Mouse (Mus musculus) hindbrain, postnatal 0 days (tissue): ENCODE results near the gene Palmd. TPM values are rescaled to one million over a fixed set of nuclear protein-coding genes. Genes with fewer than 3 reads are reported as not detected.

Experiments used
- ATAC-seq: fragments of 200-750 bp; cut with Nextera tagmentation; 2 replicates; pipeline ENCODE4 v1.8.0; 2017; ENCODE audit warnings: mild to moderate bottlenecking, moderate TSS enrichment, moderate library complexity
- DNase-seq: peaks from one replicate; pipeline ENCODE4 v3.0.0-alpha.2; 2015; ENCODE audit warnings: low spot score
- H3K27ac ChIP-seq: fragments of 300-500 bp; sonication (generic); 2 replicates; pipeline ENCODE4 v1.5.1; 2014; ENCODE audit warnings: mild to moderate bottlenecking
- H3K27me3 ChIP-seq: fragments of 300-500 bp; sonication (generic); 2 replicates; pipeline ENCODE4 v1.6.1; 2014; ENCODE audit warnings: low read length, mixed read lengths; ENCODE audit not compliant: insufficient read depth
- H3K36me3 ChIP-seq: fragments of 300-500 bp; sonication (generic); 2 replicates; pipeline ENCODE4 v1.6.1; 2014; ENCODE audit warnings: low read length, mixed read lengths; ENCODE audit not compliant: insufficient read depth
- H3K4me1 ChIP-seq: fragments of 300-500 bp; sonication (generic); 2 replicates; pipeline ENCODE4 v1.6.1; 2014; ENCODE audit warnings: antibody characterized with exemption, low read length, mixed read lengths; ENCODE audit not compliant: insufficient read depth
- H3K4me2 ChIP-seq: fragments of 300-500 bp; sonication (generic); 2 replicates; pipeline ENCODE4 v1.6.1; 2014; ENCODE audit warnings: low read depth, mild to moderate bottlenecking, low read length, moderate library complexity, mixed read lengths
- H3K4me3 ChIP-seq: fragments of 300-500 bp; sonication (generic); 2 replicates; pipeline ENCODE4 v1.5.1; 2014; ENCODE audit warnings: low read length
- H3K9ac ChIP-seq: fragments of 300-500 bp; sonication (generic); replicated peaks from 2 replicates; pipeline ENCODE4 v1.6.1; 2014; ENCODE audit warnings: mild to moderate bottlenecking, low read length, moderate library complexity, mixed read lengths
- H3K9me3 ChIP-seq: fragments of 300-500 bp; sonication (generic); 2 replicates; pipeline ENCODE4 v1.6.1; 2016; ENCODE audit warnings: low read length, mixed read lengths
- CTCF ChIP-seq: IDR thresholded peaks from 2 replicates; pipeline ENCODE4 v1.5.1; 2016; ENCODE audit warnings: antibody characterized with exemption, control low read depth, low read depth
- WGBS: fragments of 180-500 bp; shearing (Covaris S2); extraction: QIAGEN DNeasy Blood & Tissue Kit; methylation state at CpG from one replicate; pipeline ENCODE4 v1.1.7; 2014; 5-methylcytosine and 5-hydroxymethylcytosine counted together
- polyA plus RNA-seq: library from polyadenylated mRNA; unstranded; fragments of >200 nt; fragmentation: Nextera tagmentation; extraction: Ambion mirVana; gene quantifications from 2 replicates; pipeline ENCODE4 v1.2.1, GENCODE M21; 2015
- total RNA-seq: library from RNA; depleted of rRNA; stranded (reverse); fragments of >200 nt; gene quantifications from 2 replicates; pipeline ENCODE4 v1.2.3, GENCODE M21; 2014

Palmd gene
- total and polyA plus RNA-seq, 2 experiments from 2014 or later, result 2.9 to 9.1 TPM

DNA sequence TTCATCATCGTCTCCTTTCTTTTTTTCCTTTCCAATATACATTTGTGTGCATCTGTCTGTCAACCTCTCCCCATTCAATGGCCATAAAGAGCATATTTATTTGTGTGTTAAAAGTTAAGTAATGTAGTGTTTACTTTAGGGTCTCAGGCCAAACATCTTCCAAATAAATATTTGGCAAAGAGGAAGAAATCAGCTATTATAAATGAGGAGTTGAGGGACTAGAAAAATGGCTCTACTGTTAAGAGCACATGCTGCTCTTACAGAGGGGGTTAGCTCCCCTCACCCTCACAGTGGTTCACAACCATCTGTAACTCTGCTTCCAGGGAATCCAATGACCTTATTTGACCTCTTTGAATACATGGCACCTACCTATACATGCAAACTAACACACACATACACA, 35.6 kb downstream of the Palmd start:
- no peak overlapping the region for H3K4me2 ChIP-seq
- H3K27ac ChIP-seq, result no peak overlapping the region
- H3K4me3 ChIP-seq, result no peak overlapping the region
- no peaks in the 10 kb centered on the region for H3K27me3 ChIP-seq
- H3K36me3 ChIP-seq, result no peaks in the 10 kb centered on the region
- ATAC-seq (no peak), DNase-seq (no peak)
- 97% methylated on average over 1 of the region's 1 CpGs for WGBS
- no peak overlapping the region for H3K9ac ChIP-seq
- H3K4me1 ChIP-seq, result no peaks in the 10 kb centered on the region
- TF ChIP-seq CTCF, result no peak
- no peaks in the 10 kb centered on the region for H3K9me3 ChIP-seq

GRCm38 (mm10) chr3:116928994-116929393, 39.8 kb downstream of the Palmd start:
- 61% methylated on average over 4 of the region's 4 CpGs for WGBS
- H3K27ac ChIP-seq, result no peak overlapping the region
- no peak overlapping the region for H3K4me3 ChIP-seq
- no peak overlapping the region for H3K9ac ChIP-seq
- H3K4me2 ChIP-seq, result no peak overlapping the region
- no peaks in the 10 kb centered on the region for H3K9me3 ChIP-seq
- ATAC-seq (peak; percentile 95), DNase-seq (peak; percentile 70)
- no peaks in the 10 kb centered on the region for H3K27me3 ChIP-seq
- TF ChIP-seq CTCF, result no peak
- H3K4me1 ChIP-seq, result no peaks in the 10 kb centered on the region
- no peaks in the 10 kb centered on the region for H3K36me3 ChIP-seq

- no peak for TF ChIP-seq CTCF
- Histone ChIP-seq H3K9ac (no peak overlapping the region), H3K4me2 (no peak overlapping the region), H3K9me3 (no peaks in the 10 kb centered on the region), H3K4me3 (no peak overlapping the region), H3K27ac (no peak overlapping the region), H3K36me3 (no peaks in the 10 kb centered on the region), H3K27me3 (no peaks in the 10 kb centered on the region), H3K4me1 (no peaks in the 10 kb centered on the region)
- WGBS, result 86% methylated on average over 12 of the region's 12 CpGs
- ATAC-seq (no peak), DNase-seq (no peak)
Measured at GRCm38 (mm10) chr3:116923042-116923441, 45.7 kb downstream of the Palmd start.

DNA sequence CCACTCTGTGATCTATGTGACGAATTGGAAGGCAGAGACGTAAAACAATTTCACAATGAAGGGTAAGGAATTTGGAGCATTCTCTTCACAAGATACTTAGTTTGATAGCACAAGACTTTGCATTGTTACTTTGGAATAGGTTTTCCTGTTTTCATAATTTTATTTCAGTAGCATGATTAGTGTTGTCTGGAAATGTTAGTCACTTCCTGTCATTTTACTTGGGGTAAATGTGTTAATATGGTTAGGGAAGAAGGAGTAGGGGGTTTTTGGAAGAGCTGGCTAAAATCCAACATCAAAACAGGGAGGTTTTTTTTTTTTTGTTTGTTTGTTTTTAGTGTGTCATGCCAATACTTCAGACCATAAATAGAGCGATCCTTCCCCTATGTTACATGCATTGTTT, 47.3 kb downstream of the Palmd start:
- Histone ChIP-seq H3K4me3 (no peak overlapping the region), H3K9ac (no peak overlapping the region), H3K4me1 (no peaks in the 10 kb centered on the region), H3K4me2 (no peak overlapping the region), H3K36me3 (no peaks in the 10 kb centered on the region), H3K9me3 (no peaks in the 10 kb centered on the region), H3K27me3 (no peaks in the 10 kb centered on the region), H3K27ac (no peak overlapping the region)
- no peak for TF ChIP-seq CTCF
- DNase-seq (no peak), ATAC-seq (no peak)
- WGBS, result 81% methylated on average over 3 of the region's 3 CpGs

DNA sequence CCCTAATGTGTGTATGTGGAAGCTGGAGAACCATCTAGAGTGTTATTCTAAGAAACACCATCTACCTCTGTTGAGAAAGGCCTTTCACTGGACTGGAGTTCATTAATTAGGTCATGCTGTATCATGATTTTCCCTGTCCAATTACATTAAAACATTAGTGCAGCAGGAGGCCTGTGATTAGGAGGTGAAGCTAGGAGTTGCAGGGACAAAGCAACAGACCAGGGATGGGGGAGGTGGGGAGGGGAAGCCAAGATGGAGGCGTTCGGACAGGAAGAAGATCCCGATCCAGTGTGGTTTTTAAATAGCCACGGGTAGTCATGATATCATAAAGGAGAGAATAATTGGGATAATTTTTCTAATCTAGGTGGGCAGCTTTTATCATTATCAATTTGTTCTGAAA, 51.8 kb downstream of the Palmd start:
- H3K9me3 ChIP-seq, result no peaks in the 10 kb centered on the region

DNA sequence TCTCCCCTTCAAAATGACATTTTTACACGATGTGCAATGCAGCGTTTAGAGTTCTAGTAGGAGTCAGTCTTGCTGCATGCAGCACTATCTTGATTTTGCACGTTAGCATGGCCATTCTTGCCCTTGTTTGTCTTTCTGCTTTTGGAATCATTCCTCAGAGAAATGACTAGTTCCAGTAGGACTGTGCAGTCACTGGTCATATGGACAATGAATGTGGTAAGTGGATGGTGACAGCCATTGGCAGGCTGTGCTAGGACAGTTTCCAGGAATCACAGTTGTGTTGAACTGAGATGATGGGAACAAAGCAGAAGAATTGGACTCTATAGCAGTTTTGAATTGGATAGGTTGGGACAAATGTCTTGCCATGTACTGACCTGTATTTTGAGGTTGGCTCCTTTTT, 53.9 kb downstream of the Palmd start:
- DNase-seq, result no peak

More for the DNA sequence above, 51.8 kb downstream of the Palmd start:
- no peak overlapping the region for H3K9ac ChIP-seq
- WGBS, result 93% methylated on average over 4 of the region's 4 CpGs
- no peak for ATAC-seq
- no peak overlapping the region for H3K4me2 ChIP-seq
- no peak for TF ChIP-seq CTCF
- H3K36me3 ChIP-seq, result no peaks in the 10 kb centered on the region
- H3K27me3 ChIP-seq, result no peaks in the 10 kb centered on the region
- no peak overlapping the region for H3K4me3 ChIP-seq
- no peak for DNase-seq
- no peaks in the 10 kb centered on the region for H3K4me1 ChIP-seq
- no peak overlapping the region for H3K27ac ChIP-seq

DNA sequence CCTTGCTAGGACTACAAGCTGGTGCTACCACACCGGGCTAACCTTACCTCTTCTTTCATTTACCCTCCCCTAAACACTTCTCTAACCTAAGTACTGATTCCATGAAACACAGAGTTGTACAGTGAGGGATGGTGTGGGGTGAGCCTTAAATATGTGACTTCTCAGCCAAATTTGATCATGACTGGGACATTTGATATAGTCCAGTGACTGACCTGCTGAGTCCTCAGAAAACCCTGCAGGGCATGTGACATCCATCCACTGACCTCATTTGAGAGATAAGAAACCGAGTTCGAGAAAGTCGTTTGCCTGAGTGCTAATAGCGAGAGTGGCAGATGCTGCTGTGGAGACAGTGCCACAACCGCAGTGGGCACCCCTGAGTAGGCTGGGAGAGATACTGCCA, 54.4 kb downstream of the Palmd start:
- ATAC-seq (no peak), DNase-seq (no peak)
- no peak overlapping the region for H3K9ac ChIP-seq
- 89% methylated on average over 6 of the region's 6 CpGs for WGBS
- H3K27ac ChIP-seq, result no peak overlapping the region
- no peak overlapping the region for H3K4me2 ChIP-seq
- H3K4me3 ChIP-seq, result no peak overlapping the region
- no peaks in the 10 kb centered on the region for H3K36me3 ChIP-seq
- H3K4me1 ChIP-seq, result no peaks in the 10 kb centered on the region
- no peak for TF ChIP-seq CTCF
- no peaks in the 10 kb centered on the region for H3K27me3 ChIP-seq
- no peaks in the 10 kb centered on the region for H3K9me3 ChIP-seq

More for the DNA sequence above, 53.9 kb downstream of the Palmd start:
- no peak for ATAC-seq
- TF ChIP-seq CTCF, result no peak
- no peaks in the 10 kb centered on the region for H3K4me1 ChIP-seq
- H3K4me2 ChIP-seq, result no peak overlapping the region
- no peak overlapping the region for H3K4me3 ChIP-seq
- H3K9me3 ChIP-seq, result no peaks in the 10 kb centered on the region
- WGBS, result 80% methylated on average over 3 of the region's 3 CpGs
- H3K27me3 ChIP-seq, result no peaks in the 10 kb centered on the region
- H3K36me3 ChIP-seq, result no peaks in the 10 kb centered on the region
- H3K27ac ChIP-seq, result no peak overlapping the region
- H3K9ac ChIP-seq, result no peak overlapping the region
